ENCODE assay signal across 14 mouse cellular contexts in genomic region chr17:56261166-56261565, GRCm38 (mm10). TPM values are rescaled to one million over a fixed set of nuclear protein-coding genes. Genes with fewer than 3 reads are reported as not detected.
A peak's percentile ranks its signal among the peaks of the same experiment; 100 is the strongest.
DNase-seq lines count a peak whose midpoint lies in the region; ATAC-seq and TF ChIP-seq lines count a peak whose summit lies in the region.
"Had no signal": no experiment of that assay in that cellular context is flagged by ENCODE, and none has a peak within 500 bp of the region (broad histone marks: within the 10 kb centered on the region; RNA-seq: fewer than 3 reads in every experiment).

No protein-coding gene starts in this region.

- 0 out of 2 replicates have a peak overlapping the region, but pooled peaks have one; percentile 8 for H3K9ac ChIP-seq in midbrain, postnatal 0 days (replicated peaks; ENCODE audit: low read length, poor library complexity, severe bottlenecking)
- no peak overlapping the region for H3K9ac ChIP-seq in forebrain, embryonic 14.5 days (ENCODE audit: low read length)
- H3K9ac ChIP-seq: forebrain, postnatal 0 days; lung, embryonic 15.5 days had no signal

- WGBS in midbrain, postnatal 0 days = 66% methylated on average over 3 of the region's 3 CpGs
- 71% methylated on average over 3 of the region's 3 CpGs for WGBS in forebrain, embryonic 14.5 days

- intact Hi-C loops in heart, postnatal 36 days (cut with DNase I) = no loop called here

- H3K4me2 ChIP-seq in midbrain, postnatal 0 days (ENCODE audit: low read depth, low read length, poor library complexity, severe bottlenecking) = no peak overlapping the region
- H3K4me2 ChIP-seq in forebrain, embryonic 14.5 days (ENCODE audit: low read length) = no peak overlapping the region
- H3K4me2 ChIP-seq: lung, embryonic 15.5 days had no signal

- peak; percentile 98 for DNase-seq in heart, adult 11 months
- DNase-seq in heart, postnatal 36 days = no peak
- DNase-seq in lung, postnatal 25 days (ENCODE audit: low spot score) = peak; percentile 34
- DNase-seq in lung, postnatal 14 days = no peak
- DNase-seq in heart, adult 8-10 months (ENCODE audit: low spot score) = peak; percentile 71
- no peak for DNase-seq in midbrain, postnatal 0 days (ENCODE audit: low spot score)
- DNase-seq in forebrain, embryonic 14.5 days (ENCODE audit: low spot score) = no peak
- no peak for DNase-seq in left cerebral cortex, adult 9 months (ENCODE audit: low spot score in 2 of 2)
- DNase-seq: forebrain, postnatal 0 days; thymus, adult 18-20 months had no signal

- TF ChIP-seq CTCF in midbrain, postnatal 0 days (IDR thresholded peaks at IDR 0.05) = no peak

- H3K27me3 ChIP-seq in midbrain, postnatal 0 days (ENCODE audit: insufficient read depth, low read length) = no peaks in the 10 kb centered on the region
- H3K27me3 ChIP-seq in forebrain, embryonic 14.5 days (replicated peaks; ENCODE audit: control insufficient read depth, insufficient read depth, low read length) = no peaks in the 10 kb centered on the region
- H3K27me3 ChIP-seq: lung, embryonic 15.5 days had no signal

- ATAC-seq in midbrain, postnatal 0 days (ENCODE audit: low FRiP score) = no peak
- no peak for ATAC-seq in forebrain, embryonic 14.5 days
- ATAC-seq: activated CD4-positive, CD25-positive, alpha-beta regulatory T cell, adult 4 months; forebrain, postnatal 0 days had no signal

- H3K36me3 ChIP-seq in midbrain, postnatal 0 days (ENCODE audit: insufficient read depth, low read length) = peaks cover 44% of the 10 kb centered on the region
- H3K36me3 ChIP-seq in forebrain, embryonic 14.5 days (ENCODE audit: control insufficient read depth, insufficient read depth, low read length) = peaks cover 63% of the 10 kb centered on the region

- H3K4me1 ChIP-seq in midbrain, postnatal 0 days (ENCODE audit: insufficient read depth, low read length) = peaks cover 10% of the 10 kb centered on the region
- H3K4me1 ChIP-seq in forebrain, embryonic 14.5 days (ENCODE audit: control insufficient read depth, insufficient read depth, low read length) = peaks cover 4% of the 10 kb centered on the region

- no peak overlapping the region for H3K27ac ChIP-seq in midbrain, postnatal 0 days (ENCODE audit: low read depth, low read length)
- no peak overlapping the region for H3K27ac ChIP-seq in forebrain, embryonic 14.5 days (ENCODE audit: low read depth, low read length)
- H3K27ac ChIP-seq: lung, embryonic 15.5 days had no signal

- no peak overlapping the region for H3K4me3 ChIP-seq in midbrain, postnatal 0 days (ENCODE audit: low read depth, low read length)
- no peak overlapping the region for H3K4me3 ChIP-seq in forebrain, embryonic 14.5 days (ENCODE audit: low read depth, low read length)
- H3K4me3 ChIP-seq: lung, embryonic 15.5 days had no signal

- H3K9me3 ChIP-seq in midbrain, postnatal 0 days (ENCODE audit: low read length) = no peaks in the 10 kb centered on the region
- no peaks in the 10 kb centered on the region for H3K9me3 ChIP-seq in forebrain, embryonic 14.5 days (replicated peaks; ENCODE audit: control insufficient read depth, low read length)
- H3K9me3 ChIP-seq: lung, embryonic 15.5 days had no signal

RNA-seq across cellular contexts. Expression of gene Fem1a, which starts 4.6 kb away (rescaled TPM):
- 100 to 1,000 TPM; 106 to 111 TPM for total RNA-seq in heart, postnatal 36 days (2021)
- total RNA-seq in heart, adult 8-10 months (2022) = 100 to 1,000 TPM; 113 to 131 (median 128) TPM
- 43.2 and 45.3 TPM in 2 replicates for total RNA-seq in midbrain, postnatal 0 days (2014; rRNA removed)
- 13.8 and 14.2 TPM in 2 replicates for polyA plus RNA-seq in midbrain, postnatal 0 days (2015; fragmentation: Nextera tagmentation; extraction: Ambion mirVana)
- 18.0 and 22.0 TPM in 2 replicates for polyA plus RNA-seq in forebrain, embryonic 14.5 days (2014; fragmentation: Nextera tagmentation; extraction: Ambion mirVana)

RNA-seq across cellular contexts. Expression of gene Ticam1, which starts 15.4 kb away (rescaled TPM):
- total RNA-seq in heart, postnatal 36 days (2021) = 1 to 10 TPM; 8.7 to 8.8 TPM
- total RNA-seq in heart, adult 8-10 months (2022) = 1 to 10 TPM; 6.9 to 9.5 (median 8.1) TPM
- 3.1 and 3.7 TPM in 2 replicates for total RNA-seq in midbrain, postnatal 0 days (2014; rRNA removed)
- polyA plus RNA-seq in midbrain, postnatal 0 days (2015; fragmentation: Nextera tagmentation; extraction: Ambion mirVana) = 0.91 and 1.1 TPM in 2 replicates
- 1.5 and 2.2 TPM in 2 replicates for polyA plus RNA-seq in forebrain, embryonic 14.5 days (2014; fragmentation: Nextera tagmentation; extraction: Ambion mirVana)

RNA-seq across cellular contexts. Expression of gene Plin3, which starts 31.5 kb away (rescaled TPM):
- 100 to 1,000 TPM; 183 to 206 TPM for total RNA-seq in heart, postnatal 36 days (2021)
- 100 to 1,000 TPM; 172 to 233 (median 219) TPM for total RNA-seq in heart, adult 8-10 months (2022)
- 8.1 and 12.4 TPM in 2 replicates for total RNA-seq in midbrain, postnatal 0 days (2014; rRNA removed)
- 9.6 and 12.1 TPM in 2 replicates for polyA plus RNA-seq in midbrain, postnatal 0 days (2015; fragmentation: Nextera tagmentation; extraction: Ambion mirVana)
- polyA plus RNA-seq in forebrain, embryonic 14.5 days (2014; fragmentation: Nextera tagmentation; extraction: Ambion mirVana) = 15.3 and 17.8 TPM in 2 replicates

RNA-seq across cellular contexts. Expression of gene Arrdc5, which starts 38.9 kb away (rescaled TPM):
- not detected for total RNA-seq in heart, postnatal 36 days (2021)
- under 1 TPM in 1 of 4 experiments, not detected in 3; 0.41 TPM for total RNA-seq in heart, adult 8-10 months (2022)
- not detected in 2 replicates for total RNA-seq in midbrain, postnatal 0 days (2014; rRNA removed)
- polyA plus RNA-seq in midbrain, postnatal 0 days (2015; fragmentation: Nextera tagmentation; extraction: Ambion mirVana) = not detected in 2 replicates
- polyA plus RNA-seq in forebrain, embryonic 14.5 days (2014; fragmentation: Nextera tagmentation; extraction: Ambion mirVana) = not detected in 2 replicates
- total RNA-seq: forebrain, postnatal 0 days; left cerebral cortex, postnatal 10 days had no signal
- polyA plus RNA-seq: activated CD4-positive, CD25-positive, alpha-beta regulatory T cell, adult 4 months; brain, embryonic 14.5 days; forebrain, postnatal 0 days; lung, embryonic 15.5 days had no signal

RNA-seq across cellular contexts. Expression of gene Uhrf1, which starts 42.0 kb away (rescaled TPM):
- 1 to 10 TPM; 2.8 to 3.3 TPM for total RNA-seq in heart, postnatal 36 days (2021)
- 1 to 10 TPM; 1.5 to 2.6 (median 2.2) TPM for total RNA-seq in heart, adult 8-10 months (2022)
- 5.9 and 10.0 TPM in 2 replicates for total RNA-seq in midbrain, postnatal 0 days (2014; rRNA removed)
- 4.7 and 4.9 TPM in 2 replicates for polyA plus RNA-seq in midbrain, postnatal 0 days (2015; fragmentation: Nextera tagmentation; extraction: Ambion mirVana)
- 38.9 and 47.4 TPM in 2 replicates for polyA plus RNA-seq in forebrain, embryonic 14.5 days (2014; fragmentation: Nextera tagmentation; extraction: Ambion mirVana)

Comparison
In these comparisons a context has a peak if more than half of its experiments do, and no peak if none do; other contexts are left out.
1. DNase-seq: peak in heart, adult 11 months (single experiment), lung, postnatal 25 days (single experiment) and heart, adult 8-10 months (single experiment); none in heart, postnatal 36 days (0 of 2), lung, postnatal 14 days (single experiment), midbrain, postnatal 0 days (single experiment), forebrain, embryonic 14.5 days (single experiment) and left cerebral cortex, adult 9 months (0 of 2).
2. RNA of gene Plin3, which starts 31.5 kb away (total RNA-seq): 172 to 233 TPM in heart, adult 8-10 months and 183 to 206 TPM in heart, postnatal 36 days; 8.1 to 12.4 TPM in midbrain, postnatal 0 days; every median in the first group is over 10 times any median in the second.